Mouse (Mus musculus) brown adipose tissue, adult 24 weeks (tissue): ENCODE measurements around the gene Hnrnpr. TPM values are rescaled to one million over a fixed set of nuclear protein-coding genes. Genes with fewer than 3 reads are reported as not detected.

Source experiments
- H3K27ac ChIP-seq: fragments of 200-500 bp; replicated peaks from 2 replicates; pipeline ENCODE4 v1.5.1; 2012; ENCODE audit warnings: low read depth, mild to moderate bottlenecking, low read length
- H3K4me1 ChIP-seq: fragments of 200-500 bp; 2 replicates; pipeline ENCODE4 v1.6.1; 2012; ENCODE audit warnings: low read length, mixed read lengths; ENCODE audit not compliant: control insufficient read depth, insufficient read depth, insufficient read length
- H3K4me3 ChIP-seq: fragments of 200-500 bp; 2 replicates; pipeline ENCODE4 v1.5.1; 2012; ENCODE audit warnings: low read depth, mild to moderate bottlenecking, low read length, moderate library complexity; ENCODE audit not compliant: insufficient read depth
- polyA plus RNA-seq: library from polyadenylated mRNA; stranded (reverse); fragments of >200 nt; gene quantifications from 2 replicates; pipeline ENCODE4 v1.2.4, GENCODE M21; 2012; ENCODE audit not compliant: missing spikeins, insufficient read depth, insufficient read length

The Hnrnpr gene
- polyA plus RNA-seq, 1 experiment: 36.9 TPM

DNA sequence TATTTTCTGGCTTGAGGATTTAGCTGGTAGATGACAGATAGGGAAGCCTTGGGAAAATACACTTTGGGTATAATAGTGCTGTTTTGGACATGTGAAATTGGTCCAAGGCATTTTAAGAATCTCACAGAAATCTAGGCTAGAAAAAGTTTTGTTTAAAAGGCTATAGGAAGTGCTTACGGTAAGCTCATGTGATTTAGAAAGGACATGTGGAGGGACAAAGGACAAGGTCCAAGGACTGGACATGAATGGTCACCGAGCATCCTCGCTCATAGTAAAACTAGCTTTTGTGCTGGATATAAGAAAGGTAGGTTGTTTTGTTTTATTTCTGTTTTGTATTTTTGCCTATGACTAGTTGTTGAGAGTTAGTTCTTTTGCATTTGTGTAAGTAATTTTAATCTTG, 21.0 kb downstream of the Hnrnpr start:
- no peaks in the 10 kb centered on the region for H3K4me1 ChIP-seq
- no peak overlapping the region for H3K4me3 ChIP-seq
- no peak overlapping the region for H3K27ac ChIP-seq

DNA sequence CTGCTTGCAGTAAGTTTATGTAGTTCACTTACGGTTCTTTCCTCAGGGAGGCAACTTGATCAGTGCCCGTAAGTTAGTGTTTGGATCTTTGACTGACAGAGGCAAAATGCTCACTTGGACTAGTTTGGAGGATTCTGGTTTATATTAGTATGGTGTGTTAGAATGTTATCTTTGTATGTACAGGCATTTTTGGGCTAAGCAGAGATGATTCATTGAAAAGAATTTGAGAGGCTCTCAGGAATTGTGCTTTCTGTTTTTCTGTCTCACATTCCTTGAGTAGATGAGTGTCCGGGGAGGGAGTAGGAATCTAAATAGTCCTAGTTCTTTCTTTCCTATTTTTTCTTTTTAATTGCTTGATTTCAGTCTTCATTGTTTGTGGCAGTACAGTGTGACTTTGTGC, 22.4 kb downstream of the Hnrnpr start:
- Histone ChIP-seq H3K4me1 (no peaks in the 10 kb centered on the region), H3K27ac (no peak overlapping the region), H3K4me3 (no peak overlapping the region)

DNA sequence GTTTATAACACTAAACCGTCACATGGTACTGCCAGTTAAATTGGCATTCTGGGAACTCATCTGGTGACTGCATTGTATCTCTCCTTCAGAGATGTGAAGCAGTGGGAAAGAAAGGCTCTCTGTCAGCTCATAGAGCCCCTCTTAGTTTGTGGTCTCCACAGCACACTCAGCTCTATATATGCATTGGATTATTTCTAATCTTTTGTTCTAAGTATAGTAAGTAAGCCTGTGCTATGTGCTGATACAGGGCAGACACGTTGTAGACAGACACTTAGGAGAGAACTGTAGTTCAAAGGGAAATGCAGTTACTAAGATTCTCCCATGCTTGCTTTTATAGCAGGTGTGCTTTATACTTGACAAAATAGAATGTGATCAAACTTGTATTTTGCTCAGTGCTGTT, 24.3 kb downstream of the Hnrnpr start:
- H3K4me1 ChIP-seq: no peaks in the 10 kb centered on the region
- no peak overlapping the region for H3K27ac ChIP-seq
- H3K4me3 ChIP-seq: no peak overlapping the region

DNA sequence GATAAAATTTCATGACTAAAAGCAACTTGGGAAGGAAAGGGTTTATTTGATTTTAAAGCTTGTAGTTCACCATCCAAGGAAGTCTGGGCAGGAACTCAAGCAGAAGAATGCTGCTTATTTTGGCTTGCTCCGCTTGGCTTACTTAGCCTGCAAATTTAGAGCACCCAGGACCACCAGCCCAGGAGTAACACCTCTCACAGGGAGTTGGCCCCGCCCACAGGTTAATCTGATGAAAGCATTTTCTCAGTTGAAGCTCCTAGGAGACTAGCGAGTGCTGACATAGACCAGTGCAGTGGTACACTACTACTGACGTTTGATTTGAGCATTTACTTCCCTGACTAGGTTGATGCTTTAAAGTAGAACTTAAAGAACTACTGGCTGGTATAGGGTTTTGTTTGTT, 26.4 kb downstream of the Hnrnpr start:
- no peak overlapping the region for H3K27ac ChIP-seq
- no peak overlapping the region for H3K4me3 ChIP-seq

DNA sequence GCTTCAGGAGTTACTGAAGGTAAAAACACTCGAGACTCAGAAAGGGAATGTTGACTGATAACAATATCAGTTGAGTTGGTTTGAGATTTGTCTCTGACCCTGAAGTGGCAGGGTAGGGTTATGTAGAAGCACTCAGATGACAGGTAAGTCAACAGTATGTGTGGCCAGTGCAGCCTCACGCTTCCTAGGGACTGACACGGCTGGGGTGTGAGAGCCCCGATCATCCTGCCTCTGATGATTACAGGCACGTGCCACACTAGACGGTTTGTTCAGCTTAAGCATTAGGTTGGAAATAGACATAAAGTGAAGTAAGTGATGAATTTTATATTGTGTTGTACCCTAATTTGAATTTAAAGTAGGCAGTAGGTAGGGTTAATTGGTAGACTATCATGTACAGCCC, 38.9 kb downstream of the Hnrnpr start:
- H3K4me1 ChIP-seq: no peaks in the 10 kb centered on the region
- no peak overlapping the region for H3K4me3 ChIP-seq
- H3K27ac ChIP-seq: no peak overlapping the region

More for the DNA sequence above, 26.4 kb downstream of the Hnrnpr start:
- no peaks in the 10 kb centered on the region for H3K4me1 ChIP-seq

DNA sequence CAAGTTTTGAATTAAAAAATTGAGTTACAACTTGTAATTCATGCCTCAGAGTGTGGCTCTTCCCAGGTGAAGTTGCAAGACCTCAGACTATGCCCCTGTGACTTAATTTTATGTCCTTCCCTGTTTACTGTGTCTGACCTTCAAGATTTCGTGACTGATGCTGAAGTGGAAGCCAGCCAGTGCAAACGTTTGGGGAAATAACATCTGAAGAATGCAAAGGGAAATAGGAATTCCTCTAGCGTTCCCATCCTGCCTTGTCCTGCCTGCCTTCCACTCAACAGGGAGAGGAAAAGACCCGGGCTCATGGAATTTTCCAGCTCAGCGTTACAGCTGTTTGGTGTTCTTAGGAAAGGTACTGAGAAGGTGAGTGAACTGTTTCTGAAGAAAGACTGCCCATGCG, 46.3 kb downstream of the Hnrnpr start:
- no peaks in the 10 kb centered on the region for H3K4me1 ChIP-seq
- H3K4me3 ChIP-seq: no peak overlapping the region
- H3K27ac ChIP-seq: no peak overlapping the region

DNA sequence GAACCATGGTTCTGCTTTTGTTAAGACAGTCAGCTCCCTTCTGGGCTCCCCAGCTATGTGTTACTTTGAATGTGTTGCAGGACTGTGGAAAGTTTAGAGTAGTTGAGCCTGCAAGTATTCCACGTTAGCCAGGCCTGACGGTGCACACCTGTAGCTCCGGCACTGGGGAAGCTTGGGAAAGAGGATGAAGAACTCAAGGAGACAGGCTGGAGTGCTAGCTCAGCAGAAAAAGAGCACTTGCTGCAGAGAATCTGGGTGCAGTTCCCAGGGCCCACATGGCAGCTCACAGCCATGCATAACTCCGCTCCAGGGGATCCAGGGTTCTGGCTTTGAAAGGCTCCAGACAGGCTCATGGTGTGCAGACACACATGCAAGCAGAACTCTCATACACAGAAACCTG, 46.7 kb downstream of the Hnrnpr start:
- H3K4me3 ChIP-seq: no peak overlapping the region
- no peaks in the 10 kb centered on the region for H3K4me1 ChIP-seq
- no peak overlapping the region for H3K27ac ChIP-seq

DNA sequence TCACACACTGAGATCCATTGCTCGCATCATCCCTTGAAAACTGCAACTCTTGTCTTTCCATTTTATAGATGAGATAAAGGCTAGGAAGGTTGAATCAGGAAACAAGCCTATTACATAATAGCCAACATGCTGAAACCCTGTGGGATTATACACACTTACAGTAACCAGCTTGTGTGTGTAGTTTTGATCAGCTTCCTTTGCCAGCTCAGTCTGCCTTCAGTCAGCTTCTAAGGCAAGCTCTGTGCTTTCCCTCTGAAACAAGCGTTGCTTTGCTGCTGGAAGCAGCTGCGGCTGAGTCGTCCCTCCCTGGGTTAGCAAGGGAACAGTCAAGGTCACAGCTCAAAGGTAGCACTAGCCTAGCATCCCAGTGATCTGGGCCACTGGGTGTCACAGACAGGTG, 57.1 kb downstream of the Hnrnpr start:
- H3K4me3 ChIP-seq: no peak overlapping the region
- no peaks in the 10 kb centered on the region for H3K4me1 ChIP-seq
- no peak overlapping the region for H3K27ac ChIP-seq

DNA sequence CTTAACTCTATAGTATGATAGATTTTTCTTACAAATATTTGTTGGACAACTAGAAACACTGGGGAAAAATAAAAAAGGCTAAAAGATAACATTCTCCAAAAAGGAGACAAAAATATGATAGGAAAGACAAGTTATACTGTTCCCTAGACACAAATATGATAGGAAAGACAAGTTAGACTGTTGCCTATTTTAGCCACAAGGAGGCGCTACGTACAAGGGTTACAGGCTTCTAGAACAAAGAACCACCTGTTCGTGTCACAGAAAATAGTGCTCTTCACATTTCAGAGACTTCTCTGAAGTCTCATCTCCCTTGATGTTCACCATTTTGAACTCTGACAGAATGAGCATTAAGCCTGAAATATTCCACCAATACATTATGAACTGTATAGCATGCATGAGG, 59.0 kb downstream of the Hnrnpr start:
- no peak overlapping the region for H3K4me3 ChIP-seq
- no peaks in the 10 kb centered on the region for H3K4me1 ChIP-seq
- H3K27ac ChIP-seq: no peak overlapping the region

DNA sequence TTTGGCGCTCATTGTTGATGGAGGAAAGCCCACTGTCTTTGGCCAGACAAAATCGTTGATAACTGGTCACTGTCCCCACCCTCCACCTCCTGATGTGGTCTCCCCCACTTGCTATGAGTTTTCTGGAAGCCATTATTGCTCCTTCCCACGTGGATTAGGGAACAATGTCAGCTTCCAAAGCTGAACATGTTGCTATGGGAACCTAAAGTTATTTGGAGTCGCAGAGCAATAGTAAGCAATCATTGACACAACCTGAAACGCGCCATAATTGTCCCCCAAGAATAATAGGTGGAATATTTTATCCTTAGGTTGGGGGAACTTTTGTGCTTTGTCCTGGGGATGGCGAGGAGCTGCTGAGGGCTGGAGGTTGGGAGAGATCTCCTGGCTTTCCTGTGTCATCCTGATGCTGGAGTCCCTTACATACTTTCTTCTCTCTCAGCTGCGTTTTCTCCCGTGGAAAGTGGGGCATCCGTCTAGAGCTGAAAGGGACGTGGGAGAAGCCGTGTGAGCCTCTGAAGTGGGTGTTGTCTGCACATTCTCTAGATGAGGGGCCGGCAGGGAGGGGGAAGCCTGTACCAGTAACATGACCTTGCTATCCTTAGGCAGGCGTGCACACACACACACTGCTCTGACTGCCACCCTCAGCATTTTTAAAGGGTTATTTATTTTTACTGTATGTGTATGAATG, 62.9 kb downstream of the Hnrnpr start:
- Histone ChIP-seq H3K27ac (no peak overlapping the region), H3K4me1 (no peaks in the 10 kb centered on the region), H3K4me3 (no peak overlapping the region)

DNA sequence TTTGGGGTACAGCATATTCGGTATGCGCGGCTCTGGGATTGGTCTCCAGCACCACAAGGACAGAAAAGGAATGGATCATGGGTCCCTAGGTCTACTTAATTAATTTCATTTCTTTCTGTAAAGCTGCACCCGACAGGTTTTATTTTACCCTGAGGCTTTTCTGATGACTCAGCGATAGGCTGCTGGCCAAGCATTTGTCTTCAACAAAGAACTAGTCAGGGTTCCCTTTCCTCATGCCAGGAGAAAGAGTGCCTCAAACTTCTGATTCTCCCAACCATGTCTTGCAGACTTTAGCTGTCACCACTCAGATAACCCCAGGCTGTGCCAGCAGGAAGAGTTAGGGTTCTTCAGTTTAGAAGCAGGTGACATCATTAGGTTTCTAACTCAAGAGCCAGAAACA, 66.3 kb downstream of the Hnrnpr start:
- Histone ChIP-seq H3K4me1 (no peaks in the 10 kb centered on the region), H3K4me3 (no peak overlapping the region), H3K27ac (no peak overlapping the region)

DNA sequence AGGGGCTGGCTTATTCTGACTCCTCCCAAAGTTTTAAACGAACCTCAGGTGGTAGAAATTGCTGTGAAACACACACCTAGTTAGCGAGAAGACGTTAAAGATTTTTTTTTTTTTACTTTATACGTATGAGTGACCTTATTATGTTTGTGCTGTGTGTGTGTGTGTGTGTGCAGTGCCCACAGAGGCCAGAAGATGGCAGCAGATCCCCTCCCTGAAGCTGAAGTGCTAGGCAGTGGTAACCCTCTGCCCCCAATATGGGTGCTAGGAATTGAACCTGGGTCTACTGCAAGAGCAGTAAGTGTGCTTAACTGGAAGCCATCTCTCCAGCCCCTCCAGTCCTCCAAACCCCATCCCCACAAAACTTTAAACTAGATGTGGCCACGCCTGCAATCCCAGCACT, 72.3 kb downstream of the Hnrnpr start:
- Histone ChIP-seq H3K4me3 (no peak overlapping the region), H3K4me1 (no peaks in the 10 kb centered on the region), H3K27ac (no peak overlapping the region)

DNA sequence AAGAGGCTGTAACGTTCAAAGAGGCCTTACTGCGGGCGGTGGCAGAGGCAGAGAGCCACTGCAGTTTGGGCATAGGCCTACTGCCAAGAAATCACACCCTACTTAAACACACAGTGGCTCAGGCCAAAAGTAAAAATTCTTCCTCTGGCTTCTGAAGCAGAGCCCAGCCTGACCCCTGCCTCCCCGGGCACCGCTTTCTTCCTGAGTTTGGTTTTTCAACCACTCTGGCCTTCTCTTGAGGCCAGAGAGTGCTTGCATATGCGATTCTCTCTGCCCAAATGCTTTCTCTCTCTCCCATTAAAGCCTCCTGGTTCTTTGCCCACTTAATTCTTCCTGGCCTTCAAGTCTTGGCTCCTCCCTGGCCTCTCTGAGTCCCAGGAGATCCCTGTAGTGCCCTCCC, 73.1 kb downstream of the Hnrnpr start:
- H3K27ac ChIP-seq: no peak overlapping the region
- H3K4me1 ChIP-seq: no peaks in the 10 kb centered on the region
- H3K4me3 ChIP-seq: no peak overlapping the region; the same call in 1 of the 2 replicates

DNA sequence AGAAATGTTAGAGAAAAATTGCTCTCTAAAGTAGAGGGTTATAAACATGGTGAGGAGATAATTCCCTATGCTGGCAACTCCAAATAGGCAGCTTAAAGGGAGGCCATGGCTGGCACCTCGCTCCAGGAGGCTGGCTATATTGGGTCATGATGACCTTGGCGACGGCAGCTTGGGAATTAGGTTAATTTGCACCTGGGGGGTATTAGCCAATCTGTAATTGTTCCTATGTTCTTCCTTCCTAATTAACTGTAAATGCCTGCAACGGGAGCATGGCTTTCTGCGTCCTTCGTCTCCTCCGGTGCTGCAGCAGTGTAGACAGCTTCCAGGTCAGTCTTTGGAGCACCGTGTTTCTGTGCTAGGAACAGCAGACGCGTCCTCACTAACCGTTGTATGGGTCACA, 76.5 kb downstream of the Hnrnpr start:
- no peak overlapping the region for H3K4me3 ChIP-seq

DNA sequence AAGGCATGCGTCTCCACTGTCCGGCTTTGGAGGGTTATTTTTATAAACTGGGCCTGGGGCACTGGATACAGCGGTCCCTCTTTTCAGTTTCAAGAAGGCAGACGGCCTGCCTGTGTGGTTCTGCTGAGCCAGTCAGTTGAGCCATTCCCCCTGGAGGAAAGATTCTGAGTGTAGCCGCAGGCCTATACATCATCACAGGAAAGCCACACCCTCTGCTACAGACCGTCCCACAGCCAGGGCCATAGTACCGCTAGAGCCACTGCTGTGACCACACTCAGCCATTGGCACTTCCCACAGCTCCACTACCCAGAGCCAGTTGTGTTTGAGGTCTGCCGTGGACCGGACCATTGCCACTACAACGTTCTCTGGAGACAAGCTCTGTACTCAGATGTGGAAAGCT, 91.1 kb downstream of the Hnrnpr start:
- H3K4me1 ChIP-seq: no peaks in the 10 kb centered on the region
- H3K4me3 ChIP-seq: no peak overlapping the region
- no peak overlapping the region for H3K27ac ChIP-seq

More for the DNA sequence above, 76.5 kb downstream of the Hnrnpr start:
- Histone ChIP-seq H3K27ac (no peak overlapping the region), H3K4me1 (no peaks in the 10 kb centered on the region)

DNA sequence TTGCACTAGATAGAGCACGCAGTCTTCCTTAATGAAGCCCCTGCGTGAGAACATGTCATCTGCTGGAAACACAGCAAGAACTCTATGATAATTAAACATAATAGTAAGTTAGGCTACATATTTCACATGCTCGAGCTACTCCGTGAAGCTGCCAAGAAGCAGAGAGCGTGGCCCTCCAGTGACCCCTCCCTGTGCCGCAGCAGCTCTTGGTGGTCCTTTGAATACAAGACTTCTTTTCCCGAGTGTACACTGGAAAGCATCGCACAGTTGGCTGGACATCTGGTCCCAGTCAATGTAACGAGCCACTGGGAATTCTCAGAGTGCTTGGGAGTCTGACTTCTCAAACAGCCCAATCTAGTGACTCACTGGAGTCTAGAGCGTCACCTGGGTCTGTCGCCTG, 97.1 kb downstream of the Hnrnpr start:
- H3K27ac ChIP-seq: no peak overlapping the region
- H3K4me1 ChIP-seq: no peaks in the 10 kb centered on the region
- no peak overlapping the region for H3K4me3 ChIP-seq
